Mouse (Mus musculus) bone marrow, adult 2 months (tissue): ENCODE results near the gene Gm45194.

ENCODE experiments used
- CTCF ChIP-seq: fragments of 200-500 bp; IDR thresholded peaks from 2 replicates; pipeline ENCODE4 v1.5.1; 2011; ENCODE audit warnings: low read length, control low read depth; ENCODE audit not compliant: control insufficient read depth, insufficient read depth
- POLR2A ChIP-seq: fragments of 200-500 bp; IDR thresholded peaks from 2 replicates; pipeline ENCODE4 v1.6.1; 2011; ENCODE audit warnings: low read depth, mild to moderate bottlenecking, control low read depth, low read length, borderline replicate concordance; ENCODE audit not compliant: control insufficient read depth

DNA sequence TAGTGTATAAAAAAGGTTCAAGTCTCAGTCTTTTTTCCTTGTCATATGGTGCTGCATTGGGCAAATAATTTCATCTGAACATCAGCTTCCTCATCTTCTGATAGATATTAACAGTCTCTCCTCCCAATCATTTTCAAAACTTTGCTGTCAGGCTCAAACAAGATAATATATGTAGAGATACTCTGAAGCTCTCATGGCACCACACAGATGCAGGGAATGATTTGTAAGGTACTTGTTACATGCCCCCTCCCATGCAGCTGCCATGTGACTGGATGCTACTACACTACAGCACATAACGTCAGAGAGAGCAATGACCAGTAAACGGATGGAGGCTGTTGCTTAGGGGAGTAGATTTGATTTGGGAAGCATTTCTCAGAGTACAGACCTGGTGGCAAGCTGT, at the start of gene Gm45194:
- TF ChIP-seq CTCF, result no peak
- TF ChIP-seq POLR2A, result no peak
